Mouse (Mus musculus) heart, postnatal 10 days (tissue): ENCODE data around the gene Ccdc40. TPM values are rescaled to one million over a fixed set of nuclear protein-coding genes. Genes with fewer than 3 reads are reported as not detected.
A peak's percentile ranks its signal among the peaks of the same experiment; 100 is the strongest.
"Not testable (repeated sequence)": the region's sequence is repeated elsewhere in the genome, so short reads cannot be mapped to it uniquely, and the experiment has no call there.

ENCODE experiments used
- DNase-seq, 2 experiments: peaks; one replicate each; pipeline ENCODE4 v3.0.0; 2021
- intact Hi-C: fragments of 180-260 bp; cut with DNase I; formaldehyde crosslinking; loops from one replicate; pipeline ENCODE4 v1.15.1; 2025
- total RNA-seq, 2 experiments: library from RNA; stranded (reverse); gene quantifications; 2 replicates each; pipeline ENCODE4 v1.2.3; 2021

Gene Ccdc40
- total RNA-seq, 2 experiments from 2014 or later = 0.22 TPM; not detected in 1

- peak; percentile 81 to 87 for DNase-seq
- intact Hi-C loops = no loop called here
These were observed 664 bp downstream of the Ccdc40 start for GRCm38 (mm10) chr11:119228846-119229626.

GRCm38 (mm10) chr11:119234770-119235169, 6.4 kb downstream of the Ccdc40 start:
- no peak for DNase-seq
- intact Hi-C loops = no loop called here

- peak; percentile 60 to 69 for DNase-seq
- intact Hi-C loops = no loop called here
These were observed 7.2 kb downstream of the Ccdc40 start for GRCm38 (mm10) chr11:119235596-119235995.

- DNase-seq = no peak
- intact Hi-C loops = no loop called here
These were observed 8.0 kb downstream of the Ccdc40 start for GRCm38 (mm10) chr11:119236354-119236753.

- intact Hi-C loops = no loop called here
- no peak for DNase-seq
These were observed 8.6 kb downstream of the Ccdc40 start for GRCm38 (mm10) chr11:119237007-119237406.

- intact Hi-C loops = no loop called here
These were observed 9.4 kb downstream of the Ccdc40 start for GRCm38 (mm10) chr11:119237568-119238304.

GRCm38 (mm10) chr11:119238305-119238721, 9.9 kb downstream of the Ccdc40 start:
- DNase-seq = peak; percentile 61 to 66
- intact Hi-C loops = no loop called here

More at GRCm38 (mm10) chr11:119237568-119238304, 9.4 kb downstream of the Ccdc40 start:
- peak; percentile 44 to 45 for DNase-seq

- intact Hi-C loops = no loop called here
- no peak for DNase-seq
These were observed 11.1 kb downstream of the Ccdc40 start for GRCm38 (mm10) chr11:119239480-119239879.

- intact Hi-C loops, DNase-seq: not testable (repeated sequence)
These were observed 17.2 kb downstream of the Ccdc40 start for GRCm38 (mm10) chr11:119245543-119245942.

GRCm38 (mm10) chr11:119249011-119249410, 20.6 kb downstream of the Ccdc40 start:
- DNase-seq = peak; percentile 75 to 88
- intact Hi-C loops = loop anchor here (2.0 kb wide), 1 partner anchor 42 kb away; no protein-coding TSS in a partner anchor

GRCm38 (mm10) chr11:119250998-119251397, 22.6 kb downstream of the Ccdc40 start:
- no peak for DNase-seq
- intact Hi-C loops = no loop called here

- intact Hi-C loops = no loop called here
- DNase-seq = peak; percentile 46 to 66
These were observed 24.6 kb downstream of the Ccdc40 start for GRCm38 (mm10) chr11:119252854-119253541.

GRCm38 (mm10) chr11:119256557-119256956, 28.2 kb downstream of the Ccdc40 start:
- DNase-seq, intact Hi-C loops: not testable (repeated sequence)

- DNase-seq = no peak
- intact Hi-C loops = no loop called here
These were observed 29.8 kb downstream of the Ccdc40 start for GRCm38 (mm10) chr11:119258216-119258571.

GRCm38 (mm10) chr11:119258572-119259322, 30.4 kb downstream of the Ccdc40 start:
- intact Hi-C loops = no loop called here
- DNase-seq = peak; percentile 76 to 81

GRCm38 (mm10) chr11:119259977-119260376, 31.6 kb downstream of the Ccdc40 start:
- intact Hi-C loops = no loop called here
- DNase-seq = no peak

GRCm38 (mm10) chr11:119264413-119264812, 36.0 kb downstream of the Ccdc40 start:
- intact Hi-C loops = no loop called here
- DNase-seq = no peak

- no peak for DNase-seq
These were observed 37.4 kb downstream of the Ccdc40 start for GRCm38 (mm10) chr11:119265811-119266210.

GRCm38 (mm10) chr11:119267241-119267674, 38.9 kb downstream of the Ccdc40 start:
- intact Hi-C loops = no loop called here
- peak; percentile 56 to 59 for DNase-seq

More at GRCm38 (mm10) chr11:119265811-119266210, 37.4 kb downstream of the Ccdc40 start:
- intact Hi-C loops = no loop called here
